Mouse (Mus musculus) erythroblast, embryonic 14.5 days (primary cell): Measurements from ENCODE around the gene Tbx5.

Source experiments
- GATA1 ChIP-seq: IDR thresholded peaks from 2 replicates; pipeline ENCODE4 v1.6.1; 2012; ENCODE audit warnings: low read length, inconsistent platforms, mixed read lengths
- TAL1 ChIP-seq: IDR thresholded peaks from 3 replicates; pipeline ENCODE4 v1.6.1; 2012; ENCODE audit warnings: low read length, inconsistent platforms, mixed read lengths

DNA sequence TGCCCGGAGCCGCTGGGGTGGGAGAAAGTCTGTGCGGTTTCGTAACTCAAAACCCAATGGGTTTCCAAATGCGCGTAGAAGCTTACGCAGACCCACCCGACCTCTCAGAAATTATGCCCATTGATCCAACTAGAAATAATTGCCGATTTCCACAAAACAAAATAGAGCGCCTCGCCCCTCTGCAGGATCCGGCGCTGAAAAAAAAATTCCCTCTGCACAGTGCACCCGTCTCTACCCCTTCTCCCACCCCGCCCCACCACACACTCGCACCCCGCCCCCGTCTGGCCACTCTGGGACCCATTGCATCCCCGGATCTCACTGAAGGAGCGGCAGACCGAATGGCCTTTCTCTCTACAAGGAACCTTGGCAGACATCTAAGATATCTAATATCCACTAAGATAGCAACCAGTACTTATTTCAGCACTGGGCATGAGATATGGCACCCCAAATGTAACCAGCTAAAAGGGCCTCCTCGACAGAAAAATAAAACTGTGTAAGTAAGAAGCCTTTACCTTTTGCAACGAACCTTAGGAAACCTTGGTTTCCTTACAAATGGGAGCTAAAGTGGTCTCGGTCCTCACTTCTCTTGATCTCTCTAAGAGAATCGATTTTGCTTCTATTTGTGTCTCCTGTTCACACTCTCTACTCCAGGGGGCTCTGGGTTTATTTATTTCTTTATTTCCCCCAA, 533 bp upstream of the Tbx5 start:
- TF ChIP-seq GATA1, result no peak
- TF ChIP-seq TAL1, result no peak
